Mouse (Mus musculus) limb, embryonic 12.5 days (tissue): ENCODE measurements around the gene Clec1a. TPM values are rescaled to one million over a fixed set of nuclear protein-coding genes. Genes with fewer than 3 reads are reported as not detected.

Experiments used
- ATAC-seq: fragments of 200-750 bp; cut with Nextera tagmentation; 2 replicates; pipeline ENCODE4 v1.8.0; 2017; ENCODE audit warnings: low read depth, moderate TSS enrichment; ENCODE audit not compliant: insufficient number of reproducible peaks, insufficient read depth, low FRiP score, low TSS enrichment
- H3K27ac ChIP-seq: fragments of 300-500 bp; sonication (generic); 2 replicates; pipeline ENCODE4 v1.5.1; 2016; ENCODE audit warnings: mild to moderate bottlenecking, moderate library complexity
- H3K27me3 ChIP-seq: fragments of 300-500 bp; sonication (generic); 2 replicates; pipeline ENCODE4 v1.6.1; 2016; ENCODE audit warnings: mild to moderate bottlenecking, moderate library complexity
- H3K36me3 ChIP-seq: fragments of 300-500 bp; sonication (generic); 2 replicates; pipeline ENCODE4 v1.6.1; 2016; ENCODE audit warnings: mild to moderate bottlenecking, moderate library complexity
- H3K4me1 ChIP-seq: fragments of 300-500 bp; sonication (generic); replicated peaks from 2 replicates; pipeline ENCODE4 v1.6.1; 2016
- H3K4me2 ChIP-seq: fragments of 300-500 bp; sonication (generic); 2 replicates; pipeline ENCODE4 v1.6.1; 2016; ENCODE audit warnings: mild to moderate bottlenecking, moderate library complexity
- H3K4me3 ChIP-seq: fragments of 300-500 bp; sonication (generic); replicated peaks from 2 replicates; pipeline ENCODE4 v1.5.1; 2016; ENCODE audit warnings: mild to moderate bottlenecking
- H3K9ac ChIP-seq: fragments of 300-500 bp; sonication (generic); replicated peaks from 2 replicates; pipeline ENCODE4 v1.6.1; 2016; ENCODE audit warnings: mild to moderate bottlenecking, moderate library complexity
- H3K9me3 ChIP-seq: fragments of 300-500 bp; sonication (generic); 2 replicates; pipeline ENCODE4 v1.6.1; 2016; ENCODE audit warnings: mild to moderate bottlenecking, moderate library complexity
- WGBS: fragments of 180-500 bp; shearing (Covaris S2); methylation state at CpG from one replicate; pipeline ENCODE4 v1.1.7; 2016; 5-methylcytosine and 5-hydroxymethylcytosine counted together
- polyA plus RNA-seq: library from polyadenylated mRNA; unstranded; fragments of >200 nt; fragmentation: Nextera tagmentation; extraction: Ambion mirVana; gene quantifications from 2 replicates; pipeline ENCODE4 v1.2.1, GENCODE M21; 2016

The Clec1a gene
- polyA plus RNA-seq, 1 experiment from 2014 or later = 1.7 TPM

DNA sequence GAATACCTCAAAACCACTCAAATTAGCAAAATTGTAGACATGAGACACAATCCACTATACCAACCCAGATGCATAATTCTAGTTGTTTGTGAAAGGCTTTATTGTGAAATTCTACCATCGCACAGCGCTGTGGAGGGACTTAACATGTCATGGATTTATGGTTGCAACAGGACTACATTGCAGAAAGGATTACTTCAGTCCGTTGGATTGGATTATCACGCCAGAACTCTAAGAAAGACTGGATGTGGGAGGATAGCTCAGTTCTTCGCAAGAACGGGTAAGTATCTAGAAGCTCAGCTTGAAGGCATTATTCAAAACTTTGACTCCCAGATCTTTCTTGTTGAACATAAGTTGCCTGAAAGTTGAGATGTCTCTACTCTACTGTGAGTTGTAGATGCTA, 48.4 kb downstream of the Clec1a start:
- no peak overlapping the region for H3K4me3 ChIP-seq
- 84% methylated on average over 6 of the region's 6 CpGs for WGBS

DNA sequence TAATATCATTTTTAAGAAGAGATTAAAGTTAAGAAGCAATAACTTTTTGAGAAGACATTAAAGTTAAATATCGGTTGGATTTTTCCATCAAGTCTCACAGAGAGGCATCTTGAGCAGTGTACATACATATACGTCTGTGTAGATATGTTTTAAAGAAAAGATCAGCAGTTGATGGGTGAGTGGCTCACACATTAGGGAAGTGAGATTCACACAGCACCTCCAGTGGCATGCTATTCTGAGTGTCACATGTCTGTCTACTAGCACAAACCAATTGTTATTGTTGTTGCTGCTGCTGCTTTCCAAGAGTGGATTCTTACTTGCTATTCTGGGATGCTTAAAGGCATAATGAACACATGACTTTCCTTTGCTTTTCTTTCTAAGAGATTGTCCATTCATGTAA, 49.4 kb downstream of the Clec1a start:
- no peaks in the 10 kb centered on the region for H3K9me3 ChIP-seq
- no peak overlapping the region for H3K4me2 ChIP-seq
- H3K27me3 ChIP-seq = no peaks in the 10 kb centered on the region
- no peak overlapping the region for H3K4me3 ChIP-seq
- H3K9ac ChIP-seq = no peak overlapping the region
- no peaks in the 10 kb centered on the region for H3K36me3 ChIP-seq
- no peak for ATAC-seq
- WGBS = 85% methylated on average over 2 of the region's 2 CpGs
- no peaks in the 10 kb centered on the region for H3K4me1 ChIP-seq
- H3K27ac ChIP-seq = no peak overlapping the region

More for the DNA sequence above, 48.4 kb downstream of the Clec1a start:
- no peaks in the 10 kb centered on the region for H3K9me3 ChIP-seq
- no peak overlapping the region for H3K4me2 ChIP-seq
- no peak overlapping the region for H3K9ac ChIP-seq
- no peaks in the 10 kb centered on the region for H3K4me1 ChIP-seq
- no peaks in the 10 kb centered on the region for H3K27me3 ChIP-seq
- H3K36me3 ChIP-seq = no peaks in the 10 kb centered on the region
- H3K27ac ChIP-seq = no peak overlapping the region
- no peak for ATAC-seq

DNA sequence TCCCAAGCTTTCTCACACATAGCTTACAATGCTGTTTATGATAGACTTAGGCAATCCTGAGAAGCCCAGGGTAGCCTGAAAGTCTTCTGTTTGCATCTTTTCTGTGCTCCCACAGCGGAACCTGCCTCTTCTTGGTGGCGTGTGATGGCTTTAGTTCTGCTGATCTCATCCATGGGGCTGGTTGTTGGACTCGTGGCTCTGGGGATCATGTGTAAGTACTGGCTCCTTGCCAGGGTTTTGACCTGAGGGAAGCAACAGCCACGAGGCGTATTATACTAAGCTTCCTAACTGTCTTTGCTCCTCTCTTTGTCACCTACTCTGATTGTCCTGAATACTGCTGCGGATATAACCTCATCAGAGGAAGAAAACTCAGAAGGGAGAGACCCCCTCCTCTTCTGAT, 51.9 kb downstream of the Clec1a start:
- Histone ChIP-seq H3K9me3 (no peaks in the 10 kb centered on the region), H3K27ac (no peak overlapping the region), H3K4me1 (no peaks in the 10 kb centered on the region), H3K9ac (no peak overlapping the region), H3K4me3 (no peak overlapping the region), H3K27me3 (no peaks in the 10 kb centered on the region), H3K4me2 (no peak overlapping the region), H3K36me3 (no peaks in the 10 kb centered on the region)
- WGBS = 73% methylated on average over 6 of the region's 6 CpGs
- no peak for ATAC-seq

DNA sequence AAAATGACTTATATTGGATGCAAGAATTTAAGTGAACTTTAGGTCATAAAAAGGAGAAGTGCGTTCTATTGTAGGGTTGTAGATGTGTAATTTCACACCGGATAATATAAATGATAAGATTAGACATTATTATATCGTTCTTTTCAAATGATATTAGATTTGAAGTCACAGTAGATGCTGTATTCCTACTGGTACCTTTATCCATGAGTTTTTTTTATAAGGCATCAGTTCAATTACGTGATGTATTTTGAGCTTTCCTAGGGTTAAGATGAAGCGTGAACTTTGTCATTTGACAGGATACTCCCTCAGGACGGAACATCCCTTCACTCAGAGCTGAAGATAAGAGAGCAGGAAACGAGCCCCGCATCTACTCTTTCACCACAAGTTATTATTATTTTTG, 54.8 kb downstream of the Clec1a start, which contains the start of gene Clec1b:
Gene Clec1b, plus strand, starts transcription at position 301 of the 400 bp plus-strand sequence.
- Histone ChIP-seq H3K9me3 (no peaks in the 10 kb centered on the region), H3K4me3 (no peak within 1 kb of the TSS), H3K36me3 (no peaks in the 10 kb centered on the region), H3K27ac (no peak within 1 kb of the TSS), H3K4me1 (no peaks in the 10 kb centered on the region), H3K9ac (no peak within 1 kb of the TSS), H3K27me3 (no peaks in the 10 kb centered on the region), H3K4me2 (no peak within 1 kb of the TSS)
- ATAC-seq = no peak
- 88% methylated on average over 8 of the region's 8 CpGs for WGBS

DNA sequence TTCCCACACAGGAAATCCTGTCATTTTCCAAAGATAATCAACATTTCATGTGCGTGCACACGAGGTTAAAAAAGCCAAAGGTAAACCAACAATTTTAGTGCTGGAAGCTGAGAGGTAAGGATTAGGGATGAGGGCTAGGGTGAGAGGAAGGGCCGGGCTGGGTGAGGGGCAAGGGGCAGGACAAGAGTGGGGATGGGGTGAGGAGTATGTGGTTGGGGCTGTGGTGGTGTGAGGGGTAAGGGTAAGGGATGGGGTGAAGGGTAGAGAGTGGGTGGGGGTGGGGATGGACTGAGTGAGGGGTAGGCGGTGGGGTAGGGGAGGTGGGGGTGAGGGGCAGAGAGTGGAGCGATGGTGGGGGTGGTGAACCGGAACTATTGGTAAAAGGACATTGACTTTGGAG, 58.1 kb downstream of the Clec1a start:
- H3K9ac ChIP-seq = no peak overlapping the region

DNA sequence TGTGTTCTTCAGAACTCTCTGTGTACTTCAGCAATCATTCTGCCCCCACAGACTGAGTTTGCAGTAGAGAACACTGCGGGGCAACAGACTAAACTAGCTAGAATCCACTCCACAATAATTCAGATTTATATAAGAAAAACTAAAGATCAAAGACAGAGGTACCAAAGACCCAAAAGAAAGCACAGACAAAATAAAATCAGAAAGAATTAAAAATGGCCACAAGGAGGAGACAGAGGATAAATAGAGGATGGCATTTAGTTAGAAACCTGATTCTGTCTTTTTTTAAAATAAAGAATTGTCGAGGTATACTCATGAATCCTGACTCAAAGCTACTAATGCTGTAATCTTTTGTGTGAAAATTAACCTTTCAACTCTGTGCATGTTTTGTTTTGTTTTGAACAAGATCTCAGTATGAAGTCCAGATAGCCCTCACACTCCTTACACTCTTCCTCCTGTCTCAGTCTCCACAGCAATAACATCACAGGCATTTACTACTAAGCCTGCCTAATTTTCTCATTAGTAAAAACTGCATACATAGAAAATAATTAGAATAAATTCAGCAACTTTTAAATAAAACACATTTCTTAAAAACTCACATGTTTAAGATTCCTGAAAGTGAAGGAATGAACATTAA, 58.6 kb downstream of the Clec1a start:
- ATAC-seq = no peak
- H3K9ac ChIP-seq = no peak overlapping the region
- H3K27me3 ChIP-seq = no peaks in the 10 kb centered on the region
- H3K9me3 ChIP-seq = no peaks in the 10 kb centered on the region
- no peaks in the 10 kb centered on the region for H3K36me3 ChIP-seq
- WGBS = 36% methylated on average over 2 of the region's 2 CpGs
- no peaks in the 10 kb centered on the region for H3K4me1 ChIP-seq
- H3K4me3 ChIP-seq = no peak overlapping the region
- H3K4me2 ChIP-seq = no peak overlapping the region
- H3K27ac ChIP-seq = no peak overlapping the region

More for the DNA sequence above, 58.1 kb downstream of the Clec1a start:
- Histone ChIP-seq H3K4me1 (no peaks in the 10 kb centered on the region), H3K9me3 (no peaks in the 10 kb centered on the region), H3K27me3 (no peaks in the 10 kb centered on the region), H3K4me3 (no peak overlapping the region), H3K4me2 (no peak overlapping the region), H3K36me3 (no peaks in the 10 kb centered on the region), H3K27ac (no peak overlapping the region)
- WGBS = 72% methylated on average over 6 of the region's 6 CpGs
- peak; percentile 63; the same call in 1 of the 2 replicates for ATAC-seq

DNA sequence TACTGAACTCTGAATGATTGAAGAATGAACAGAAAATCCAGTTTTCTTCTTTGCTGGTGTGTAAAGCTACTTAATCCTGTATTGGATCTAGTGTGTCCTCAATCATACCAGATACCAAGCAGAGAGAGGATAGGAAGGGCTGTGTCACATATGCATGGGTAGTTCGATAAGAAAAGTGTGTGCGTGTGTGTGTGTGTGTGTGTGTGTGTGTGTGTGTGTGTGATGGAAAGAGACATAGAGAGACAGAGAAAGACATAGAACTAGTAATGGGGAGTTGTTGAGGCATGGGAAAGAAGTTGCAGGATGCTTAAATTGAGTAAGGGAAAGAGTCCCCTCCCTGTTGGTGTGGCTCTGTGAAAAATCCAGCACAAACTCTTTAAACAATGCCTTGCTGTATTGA, 66.0 kb downstream of the Clec1a start, which contains the start of gene Clec12b:
Gene Clec12b, minus strand, starts transcription at position 101 of the 400 bp plus-strand sequence.
- WGBS = 85% methylated on average over 2 of the region's 2 CpGs

DNA sequence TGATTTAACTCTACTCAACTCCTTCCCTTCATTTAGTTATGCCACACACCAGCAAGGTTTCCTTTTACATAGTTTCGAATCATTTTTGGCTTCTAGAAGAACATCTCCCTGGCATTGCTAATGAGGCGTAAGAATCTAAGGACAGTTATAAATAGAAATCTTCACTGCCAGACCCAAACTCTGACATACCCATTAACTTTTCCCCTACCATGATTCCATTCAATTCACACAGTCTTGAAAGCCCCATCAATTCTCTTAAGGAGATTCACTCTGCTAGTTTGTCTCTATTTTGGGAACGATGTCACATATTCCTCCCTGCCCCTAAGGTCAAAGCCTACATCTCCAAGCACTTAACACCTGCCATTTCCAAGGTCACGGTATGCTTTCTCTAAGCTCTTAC, 66.8 kb downstream of the Clec1a start:
- Histone ChIP-seq H3K4me1 (no peaks in the 10 kb centered on the region), H3K27me3 (no peaks in the 10 kb centered on the region), H3K27ac (no peak overlapping the region), H3K36me3 (no peaks in the 10 kb centered on the region), H3K4me2 (no peak overlapping the region), H3K4me3 (no peak overlapping the region), H3K9me3 (no peaks in the 10 kb centered on the region), H3K9ac (no peak overlapping the region)
- no peak for ATAC-seq
- WGBS = 86% methylated on average over 4 of the region's 4 CpGs

More for the DNA sequence above, 66.0 kb downstream of the Clec1a start, which contains the start of gene Clec12b:
- no peaks in the 10 kb centered on the region for H3K4me1 ChIP-seq
- no peaks in the 10 kb centered on the region for H3K9me3 ChIP-seq
- no peak for ATAC-seq
- no peak within 1 kb of the TSS for H3K27ac ChIP-seq
- H3K4me3 ChIP-seq = no peak within 1 kb of the TSS
- H3K27me3 ChIP-seq = no peaks in the 10 kb centered on the region
- no peak within 1 kb of the TSS for H3K9ac ChIP-seq
- no peaks in the 10 kb centered on the region for H3K36me3 ChIP-seq
- no peak within 1 kb of the TSS for H3K4me2 ChIP-seq

DNA sequence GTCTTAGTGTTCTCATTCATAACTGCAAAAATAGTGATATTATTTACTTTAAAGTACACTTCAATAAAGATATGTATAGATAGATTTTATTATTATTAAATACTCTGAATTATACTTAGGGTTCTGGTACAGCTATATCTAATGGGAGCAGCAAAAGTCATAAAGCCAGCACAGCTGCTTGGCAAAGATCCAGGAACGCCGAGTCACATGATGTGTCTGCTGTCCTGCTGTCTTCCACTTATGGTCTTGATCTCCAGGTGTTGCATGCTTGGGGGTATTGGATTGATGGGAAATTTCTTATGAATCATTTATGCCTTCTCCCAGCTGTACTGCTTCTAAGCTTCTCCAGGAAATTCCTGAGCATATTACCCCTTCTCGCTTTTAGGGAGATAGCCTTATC, 68.3 kb downstream of the Clec1a start:
- 67% methylated on average over 3 of the region's 3 CpGs for WGBS
- Histone ChIP-seq H3K27ac (no peak overlapping the region), H3K4me1 (no peaks in the 10 kb centered on the region), H3K4me3 (no peak overlapping the region), H3K27me3 (no peaks in the 10 kb centered on the region), H3K9ac (no peak overlapping the region), H3K4me2 (no peak overlapping the region), H3K9me3 (no peaks in the 10 kb centered on the region), H3K36me3 (no peaks in the 10 kb centered on the region)
- ATAC-seq = no peak; the same call in 1 of the 2 replicates

DNA sequence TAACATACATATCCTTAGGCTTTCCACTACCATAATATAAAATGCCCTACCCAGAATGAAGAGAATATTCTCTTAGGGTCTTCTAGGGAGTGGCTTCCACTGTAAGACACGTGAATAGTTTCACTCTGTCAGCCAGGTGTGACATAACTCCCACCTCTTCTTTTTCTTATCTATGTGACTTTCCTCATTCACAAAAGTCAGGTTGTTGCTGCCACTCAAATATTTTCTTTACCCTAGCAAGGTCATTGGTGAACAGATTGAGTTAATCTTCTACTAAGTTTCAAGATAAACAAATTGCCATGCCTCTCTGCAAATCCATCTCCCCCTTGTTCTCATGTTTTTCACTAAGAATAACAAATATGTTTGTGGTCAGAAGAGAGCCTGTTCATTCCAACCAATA, 70.1 kb downstream of the Clec1a start:
- Histone ChIP-seq H3K27me3 (no peaks in the 10 kb centered on the region), H3K4me1 (no peaks in the 10 kb centered on the region), H3K9me3 (no peaks in the 10 kb centered on the region), H3K4me3 (no peak overlapping the region), H3K27ac (no peak overlapping the region), H3K9ac (no peak overlapping the region), H3K4me2 (no peak overlapping the region), H3K36me3 (no peaks in the 10 kb centered on the region)
- ATAC-seq = no peak
- 79% methylated on average over 1 of the region's 1 CpGs for WGBS

DNA sequence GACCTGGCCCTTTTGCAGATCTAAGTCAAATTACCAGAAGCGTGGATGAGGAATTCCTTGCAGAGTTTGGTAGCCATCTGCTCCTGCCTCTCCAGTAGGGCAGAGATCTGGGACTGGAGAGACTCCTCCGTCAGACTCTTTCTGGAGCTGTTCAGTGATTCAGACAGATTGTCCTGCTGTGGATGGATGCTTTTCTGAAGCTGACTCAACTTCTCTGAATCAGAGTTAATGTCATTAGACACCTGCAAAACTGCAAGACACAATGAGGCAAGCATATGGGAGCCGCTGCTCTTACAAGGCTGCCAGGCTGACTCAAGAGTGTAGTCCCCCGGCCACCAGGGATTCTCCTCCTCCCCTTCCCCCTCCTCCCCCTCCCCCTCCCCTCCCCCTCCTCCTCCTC, 71.3 kb downstream of the Clec1a start:
- H3K27me3 ChIP-seq = no peaks in the 10 kb centered on the region
- no peaks in the 10 kb centered on the region for H3K9me3 ChIP-seq

DNA sequence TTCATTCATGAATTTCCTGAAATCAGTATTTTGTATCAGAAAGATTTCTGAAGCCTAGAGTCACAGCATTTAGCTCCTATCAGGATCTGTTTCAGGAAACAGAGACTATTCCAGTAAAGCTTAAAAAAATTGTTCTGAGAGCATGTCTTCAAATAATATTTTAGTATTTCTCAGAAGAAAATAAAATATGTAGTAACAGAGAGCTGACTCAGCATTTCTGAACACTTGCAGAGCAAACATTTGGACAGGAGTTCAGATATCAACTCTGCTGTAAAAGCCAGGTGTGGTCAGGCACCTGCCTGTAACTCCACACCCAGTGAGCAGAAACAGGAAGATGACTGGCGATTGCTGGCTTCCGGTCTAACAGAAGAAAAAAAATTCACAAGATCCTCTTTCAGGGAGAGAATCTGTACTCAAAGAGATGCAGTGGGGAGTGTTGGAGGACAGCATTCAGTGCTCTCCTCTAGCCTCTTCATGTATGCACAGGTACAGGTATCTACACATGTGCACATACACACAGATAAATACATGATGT, 76.8 kb downstream of the Clec1a start:
- Histone ChIP-seq H3K4me1 (no peaks in the 10 kb centered on the region), H3K4me2 (no peak overlapping the region), H3K9me3 (no peaks in the 10 kb centered on the region), H3K27me3 (no peaks in the 10 kb centered on the region), H3K27ac (no peak overlapping the region), H3K36me3 (no peaks in the 10 kb centered on the region), H3K9ac (no peak overlapping the region), H3K4me3 (no peak overlapping the region)
- 79% methylated on average over 2 of the region's 2 CpGs for WGBS
- ATAC-seq = no peak

More for the DNA sequence above, 71.3 kb downstream of the Clec1a start:
- WGBS = 71% methylated on average over 4 of the region's 4 CpGs
- Histone ChIP-seq H3K36me3 (no peaks in the 10 kb centered on the region), H3K4me3 (no peak overlapping the region), H3K4me1 (no peaks in the 10 kb centered on the region), H3K27ac (no peak overlapping the region), H3K4me2 (no peak overlapping the region), H3K9ac (no peak overlapping the region)
- no peak for ATAC-seq
